Mouse (Mus musculus) midbrain, postnatal 0 days (tissue): ENCODE measurements around the gene Hcrtr2. TPM values are rescaled to one million over a fixed set of nuclear protein-coding genes. Genes with fewer than 3 reads are reported as not detected.

Source experiments
- ATAC-seq: fragments of 200-750 bp; cut with Nextera tagmentation; 2 replicates; pipeline ENCODE4 v1.8.0; 2017; ENCODE audit warnings: moderate number of reproducible peaks, mild to moderate bottlenecking, moderate TSS enrichment, moderate library complexity; ENCODE audit not compliant: low FRiP score
- DNase-seq: peaks from one replicate; pipeline ENCODE4 v3.0.0-alpha.2; 2015; ENCODE audit warnings: low spot score
- H3K27ac ChIP-seq: fragments of 300-500 bp; sonication (generic); 2 replicates; pipeline ENCODE4 v1.5.1; 2014; ENCODE audit warnings: low read depth, mild to moderate bottlenecking, low read length, mixed read lengths
- H3K27me3 ChIP-seq: fragments of 300-500 bp; sonication (generic); 2 replicates; pipeline ENCODE4 v1.6.1; 2014; ENCODE audit warnings: low read length, control low read depth, mixed read lengths; ENCODE audit not compliant: insufficient read depth
- H3K36me3 ChIP-seq: fragments of 300-500 bp; sonication (generic); 2 replicates; pipeline ENCODE4 v1.6.1; 2014; ENCODE audit warnings: low read length, control low read depth, mixed read lengths; ENCODE audit not compliant: insufficient read depth
- H3K4me1 ChIP-seq: fragments of 300-500 bp; sonication (generic); 2 replicates; pipeline ENCODE4 v1.6.1; 2014; ENCODE audit warnings: mild to moderate bottlenecking, control low read depth, antibody characterized with exemption, low read length, mixed read lengths; ENCODE audit not compliant: insufficient read depth
- H3K4me2 ChIP-seq: fragments of 300-500 bp; sonication (generic); 2 replicates; pipeline ENCODE4 v1.6.1; 2014; ENCODE audit warnings: low read depth, mild to moderate bottlenecking, low read length, mixed read lengths; ENCODE audit not compliant: poor library complexity, severe bottlenecking
- H3K4me3 ChIP-seq: fragments of 300-500 bp; sonication (generic); 2 replicates; pipeline ENCODE4 v1.5.1; 2014; ENCODE audit warnings: low read depth, mild to moderate bottlenecking, low read length, moderate library complexity
- H3K9ac ChIP-seq: fragments of 300-500 bp; sonication (generic); replicated peaks from 2 replicates; pipeline ENCODE4 v1.6.1; 2014; ENCODE audit warnings: mild to moderate bottlenecking, low read length, moderate library complexity, mixed read lengths; ENCODE audit not compliant: poor library complexity, severe bottlenecking
- H3K9me3 ChIP-seq: fragments of 300-500 bp; sonication (generic); 2 replicates; pipeline ENCODE4 v1.6.1; 2016; ENCODE audit warnings: low read length, control low read depth
- CTCF ChIP-seq: IDR thresholded peaks from 2 replicates; pipeline ENCODE4 v1.5.1; 2016; ENCODE audit warnings: antibody characterized with exemption, mild to moderate bottlenecking
- WGBS: fragments of 180-500 bp; shearing (Covaris S2); extraction: QIAGEN DNeasy Blood & Tissue Kit; methylation state at CpG from one replicate; pipeline ENCODE4 v1.1.7; 2014; 5-methylcytosine and 5-hydroxymethylcytosine counted together
- polyA plus RNA-seq: library from polyadenylated mRNA; unstranded; fragments of >200 nt; fragmentation: Nextera tagmentation; extraction: Ambion mirVana; gene quantifications from 2 replicates; pipeline ENCODE4 v1.2.1, GENCODE M21; 2015
- total RNA-seq: library from RNA; depleted of rRNA; stranded (reverse); fragments of >200 nt; gene quantifications from 2 replicates; pipeline ENCODE4 v1.2.3, GENCODE M21; 2014

Gene Hcrtr2
- total and polyA plus RNA-seq, 2 experiments from 2014 or later = 6.6 to 10.9 TPM

DNA sequence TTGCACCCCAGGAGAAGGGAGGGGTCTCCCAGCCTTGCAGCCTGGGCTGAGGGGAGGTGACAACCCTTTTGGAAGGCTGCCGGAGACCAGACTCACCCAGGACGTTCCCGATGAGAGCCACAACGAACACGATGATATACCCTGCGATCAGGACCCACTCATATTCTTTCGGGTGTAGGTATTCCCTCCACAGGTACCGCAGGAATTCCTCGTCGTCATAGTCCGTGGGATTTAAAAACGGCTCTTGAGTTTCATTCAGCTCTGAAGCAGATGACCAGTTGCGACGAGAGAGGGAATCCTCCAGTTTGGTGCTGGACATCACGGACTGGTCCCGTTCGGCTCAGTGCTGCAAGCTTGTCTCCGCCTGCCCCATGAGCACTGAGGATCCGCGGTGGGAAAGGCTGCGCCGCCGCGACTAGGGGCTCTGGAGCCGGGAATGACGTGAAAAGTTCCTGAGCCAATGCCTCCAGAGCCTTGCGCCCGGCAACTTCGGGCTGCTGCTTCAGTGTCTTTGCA is 412 bp downstream of the Hcrtr2 start:
- ATAC-seq (peak; percentile 76), DNase-seq (peak; percentile 74)
- no peaks in the 10 kb centered on the region for H3K9me3 ChIP-seq
- no peaks in the 10 kb centered on the region for H3K36me3 ChIP-seq
- H3K27me3 ChIP-seq = no peaks in the 10 kb centered on the region
- peak overlapping the region; percentile 59 for H3K27ac ChIP-seq
- peak overlapping the region; percentile 54 for H3K4me3 ChIP-seq
- under 1% methylated on average over 29 of the region's 29 CpGs for WGBS
- peak overlapping the region; percentile 57 for H3K4me2 ChIP-seq
- peak overlapping the region; percentile 51 for H3K9ac ChIP-seq
- no peak for TF ChIP-seq CTCF
- H3K4me1 ChIP-seq = peaks cover 3% of the 10 kb centered on the region; the same call in 1 of the 2 replicates

GRCm38 (mm10) chr9:76322122-76323052 is 1.3 kb downstream of the Hcrtr2 start:
- WGBS = 3% methylated on average over 24 of the region's 24 CpGs
- TF ChIP-seq CTCF = peak; percentile 37
- peak; percentile 57 for ATAC-seq
- peak overlapping the region; percentile 51 for H3K9ac ChIP-seq
- no peaks in the 10 kb centered on the region for H3K36me3 ChIP-seq
- peak overlapping the region; percentile 57 for H3K4me2 ChIP-seq
- no peaks in the 10 kb centered on the region for H3K9me3 ChIP-seq
- H3K4me1 ChIP-seq = peaks cover 3% of the 10 kb centered on the region; the same call in 1 of the 2 replicates
- peak overlapping the region; percentile 54 for H3K4me3 ChIP-seq
- DNase-seq = peak; percentile 39
- no peaks in the 10 kb centered on the region for H3K27me3 ChIP-seq
- peak overlapping the region; percentile 59 for H3K27ac ChIP-seq

DNA sequence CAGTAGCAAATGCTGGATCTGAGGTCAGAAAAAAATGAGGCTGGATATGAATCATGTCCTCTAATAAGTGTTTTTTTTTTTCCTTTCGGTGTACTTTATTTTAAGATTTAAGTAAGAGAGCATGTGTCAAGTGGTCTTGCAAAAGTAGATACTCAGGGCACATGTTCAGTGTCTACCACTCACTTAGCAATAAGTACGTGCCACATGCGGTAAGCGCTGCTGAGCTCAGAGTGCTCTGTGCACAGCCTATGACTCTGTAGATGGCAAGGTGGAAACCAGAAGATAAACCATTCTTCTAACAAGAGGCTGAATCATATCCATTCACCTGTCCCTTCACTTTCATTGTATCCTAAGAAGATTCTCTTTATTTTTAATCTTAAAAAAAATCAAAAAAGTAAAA is 2.1 kb downstream of the Hcrtr2 start:
- Histone ChIP-seq H3K27ac (no peak overlapping the region), H3K9me3 (no peaks in the 10 kb centered on the region), H3K36me3 (no peaks in the 10 kb centered on the region), H3K27me3 (no peaks in the 10 kb centered on the region), H3K4me3 (peak overlapping the region; percentile 54), H3K4me1 (peaks cover 3% of the 10 kb centered on the region; the same call in 1 of the 2 replicates), H3K9ac (peak overlapping the region; percentile 51; the same call in 1 of the 2 replicates), H3K4me2 (peak overlapping the region; percentile 57)
- no peak for TF ChIP-seq CTCF
- ATAC-seq = no peak
- DNase-seq = peak; percentile 17
- 73% methylated on average over 4 of the region's 4 CpGs for WGBS

DNA sequence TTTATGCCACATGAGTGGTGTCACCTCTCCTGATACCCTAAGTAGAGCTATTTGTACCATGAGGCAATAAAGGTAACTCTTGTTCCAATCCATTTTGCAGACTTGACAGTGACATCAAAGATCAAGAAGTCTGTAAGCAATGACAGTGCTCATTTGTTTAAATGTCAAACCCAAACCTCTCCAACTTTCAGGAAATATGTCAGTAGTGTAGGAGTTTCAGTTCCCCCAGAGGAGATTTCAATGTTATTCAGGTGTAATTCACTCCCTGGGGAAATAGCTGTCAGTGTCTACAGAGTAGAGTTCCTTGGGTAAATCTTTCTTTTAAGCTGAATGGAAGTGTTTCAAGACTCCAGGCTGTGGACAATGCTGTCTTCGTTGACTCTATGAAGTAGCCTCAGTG is 2.9 kb downstream of the Hcrtr2 start:
- no peak overlapping the region for H3K9ac ChIP-seq
- H3K4me3 ChIP-seq = no peak overlapping the region
- H3K27me3 ChIP-seq = no peaks in the 10 kb centered on the region
- H3K27ac ChIP-seq = no peak overlapping the region
- no peaks in the 10 kb centered on the region for H3K36me3 ChIP-seq
- no peaks in the 10 kb centered on the region for H3K9me3 ChIP-seq
- no peak for TF ChIP-seq CTCF
- H3K4me2 ChIP-seq = peak overlapping the region; percentile 57
- ATAC-seq (no peak), DNase-seq (no peak)
- H3K4me1 ChIP-seq = peaks cover 3% of the 10 kb centered on the region; the same call in 1 of the 2 replicates
- 72% methylated on average over 1 of the region's 1 CpGs for WGBS

DNA sequence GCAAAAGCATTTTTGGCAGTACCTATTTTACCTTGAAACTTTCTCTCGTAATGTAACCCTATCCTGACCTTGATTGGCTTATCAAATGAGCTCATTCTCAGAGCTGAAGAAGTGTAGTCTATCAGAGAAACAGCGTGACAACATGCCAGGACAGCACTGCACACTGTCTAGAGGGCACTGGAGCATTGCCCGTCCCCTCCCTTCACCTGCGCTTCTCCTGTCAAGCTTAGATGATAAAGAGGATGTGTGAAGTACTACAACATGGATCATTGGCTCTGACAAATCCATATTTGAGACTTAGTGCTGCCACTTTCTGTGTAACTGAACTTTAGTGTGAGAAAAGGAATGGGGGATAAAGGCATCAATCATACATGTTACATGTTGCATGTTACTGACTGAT is 5.4 kb downstream of the Hcrtr2 start:
- Histone ChIP-seq H3K27me3 (no peaks in the 10 kb centered on the region), H3K27ac (no peak overlapping the region), H3K36me3 (no peaks in the 10 kb centered on the region), H3K4me2 (no peak overlapping the region), H3K4me3 (no peak overlapping the region), H3K4me1 (peaks cover 3% of the 10 kb centered on the region; the same call in 1 of the 2 replicates), H3K9me3 (no peaks in the 10 kb centered on the region), H3K9ac (no peak overlapping the region)
- WGBS = 93% methylated on average over 4 of the region's 4 CpGs
- no peak for DNase-seq
- no peak for TF ChIP-seq CTCF
- no peak for ATAC-seq

- H3K36me3 ChIP-seq = no peaks in the 10 kb centered on the region
- no peak for ATAC-seq
- H3K4me1 ChIP-seq = no peaks in the 10 kb centered on the region
- no peaks in the 10 kb centered on the region for H3K9me3 ChIP-seq
- H3K27me3 ChIP-seq = no peaks in the 10 kb centered on the region
- DNase-seq = no peak
- no peak overlapping the region for H3K9ac ChIP-seq
- no peak overlapping the region for H3K27ac ChIP-seq
- no peak for TF ChIP-seq CTCF
- H3K4me2 ChIP-seq = no peak overlapping the region
- H3K4me3 ChIP-seq = no peak overlapping the region
Measured at GRCm38 (mm10) chr9:76315096-76315495, 8.6 kb downstream of the Hcrtr2 start.
